Mouse (Mus musculus) small intestine, adult 2 months (tissue): ENCODE data around the gene N4bp3. TPM values are rescaled to one million over a fixed set of nuclear protein-coding genes. Genes with fewer than 3 reads are reported as not detected.
"Not testable (repeated sequence)": the region's sequence is repeated elsewhere in the genome, so short reads cannot be mapped to it uniquely, and the experiment has no call there.

Experiments used
- H3K27ac ChIP-seq: fragments of 200-500 bp; 2 replicates; pipeline ENCODE4 v1.5.1; 2012; ENCODE audit warnings: low read depth, low read length, control low read depth, inconsistent platforms; ENCODE audit not compliant: insufficient read depth
- H3K27me3 ChIP-seq: fragments of 200-500 bp; 2 replicates; pipeline ENCODE4 v1.6.1; 2012; ENCODE audit warnings: mild to moderate bottlenecking, moderate library complexity, low read length, inconsistent platforms; ENCODE audit not compliant: control insufficient read depth, insufficient read depth
- H3K36me3 ChIP-seq: fragments of 200-500 bp; 2 replicates; pipeline ENCODE4 v1.6.1; 2012; ENCODE audit warnings: mild to moderate bottlenecking, low read length, control low read depth, inconsistent platforms; ENCODE audit not compliant: control insufficient read depth, insufficient read depth
- H3K4me1 ChIP-seq: fragments of 200-500 bp; 2 replicates; pipeline ENCODE4 v1.6.1; 2012; ENCODE audit warnings: low read length, inconsistent platforms, mixed read lengths; ENCODE audit not compliant: control insufficient read depth, insufficient read depth, insufficient read length
- H3K4me3 ChIP-seq: fragments of 200-500 bp; 2 replicates; pipeline ENCODE4 v1.5.1; 2012; ENCODE audit warnings: low read depth, mild to moderate bottlenecking, control low read depth, inconsistent platforms, low read length, moderate library complexity
- CTCF ChIP-seq: fragments of 200-500 bp; IDR thresholded peaks from 2 replicates; pipeline ENCODE4 v1.5.1; 2012; ENCODE audit warnings: low read depth, mild to moderate bottlenecking, control low read depth, inconsistent platforms, low read length, moderate library complexity, mixed read lengths; ENCODE audit not compliant: insufficient replicate concordance, insufficient read length; ENCODE audit errors: extremely low read depth
- POLR2A ChIP-seq: fragments of 200-500 bp; IDR thresholded peaks from 2 replicates; pipeline ENCODE4 v1.6.1; 2012; ENCODE audit warnings: low read depth, mild to moderate bottlenecking, control low read depth, inconsistent platforms, low read length, moderate library complexity
- WGBS: fragments of 180-500 bp; shearing (Covaris S2); methylation state at CpG from one replicate; pipeline ENCODE4 v1.1.7; 2018; 5-methylcytosine and 5-hydroxymethylcytosine counted together
- polyA plus RNA-seq: library from polyadenylated mRNA; depleted of rRNA; stranded (reverse); fragments of >200 nt; gene quantifications from 2 replicates; pipeline ENCODE4 v1.2.3, GENCODE M21; 2012

Gene N4bp3
- polyA plus RNA-seq, 1 experiment = 5.0 TPM

GRCm38 (mm10) chr11:51681324-51681975 is 30.8 kb upstream of the N4bp3 start:
- TF ChIP-seq POLR2A (no peak), CTCF (peak; percentile 89; the same call in 1 of the 2 replicates)
- peak overlapping the region; percentile 37 for H3K4me3 ChIP-seq
- no peaks in the 10 kb centered on the region for H3K27me3 ChIP-seq
- H3K4me1 ChIP-seq = peaks cover 3% of the 10 kb centered on the region; the same call in 1 of the 2 replicates
- WGBS = 19% methylated on average over 13 of the region's 13 CpGs
- no peak overlapping the region for H3K27ac ChIP-seq
- H3K36me3 ChIP-seq = peaks cover 5% of the 10 kb centered on the region

- Histone ChIP-seq H3K27ac (no peak overlapping the region), H3K36me3 (no peaks in the 10 kb centered on the region), H3K4me3 (no peak overlapping the region), H3K27me3 (no peaks in the 10 kb centered on the region), H3K4me1 (peaks cover 3% of the 10 kb centered on the region; the same call in 1 of the 2 replicates)
- TF ChIP-seq POLR2A (no peak), CTCF (no peak)
- 76% methylated on average over 3 of the region's 3 CpGs for WGBS
Observed at GRCm38 (mm10) chr11:51679466-51679865, 28.8 kb upstream of the N4bp3 start.

GRCm38 (mm10) chr11:51677737-51678418 is 27.2 kb upstream of the N4bp3 start:
- no peak overlapping the region for H3K4me3 ChIP-seq
- H3K36me3 ChIP-seq = no peaks in the 10 kb centered on the region
- TF ChIP-seq CTCF = no peak
- TF ChIP-seq POLR2A = no peak
- peaks cover 3% of the 10 kb centered on the region; the same call in 1 of the 2 replicates for H3K4me1 ChIP-seq
- no peaks in the 10 kb centered on the region for H3K27me3 ChIP-seq
- H3K27ac ChIP-seq = no peak overlapping the region
- 43% methylated on average over 6 of the region's 6 CpGs for WGBS

- no peak for TF ChIP-seq CTCF
- no peak for TF ChIP-seq POLR2A
- WGBS = 78% methylated on average over 5 of the region's 5 CpGs
- H3K4me3 ChIP-seq = no peak overlapping the region
- no peaks in the 10 kb centered on the region for H3K27me3 ChIP-seq
- no peaks in the 10 kb centered on the region for H3K36me3 ChIP-seq
- no peaks in the 10 kb centered on the region for H3K4me1 ChIP-seq
- no peak overlapping the region for H3K27ac ChIP-seq
Observed at GRCm38 (mm10) chr11:51675386-51675785, 24.7 kb upstream of the N4bp3 start.

GRCm38 (mm10) chr11:51673291-51673690 is 22.6 kb upstream of the N4bp3 start:
- Histone ChIP-seq H3K4me3 (no peak overlapping the region), H3K36me3 (no peaks in the 10 kb centered on the region), H3K27ac (no peak overlapping the region), H3K4me1 (no peaks in the 10 kb centered on the region), H3K27me3 (no peaks in the 10 kb centered on the region)
- WGBS = 87% methylated on average over 9 of the region's 9 CpGs
- TF ChIP-seq CTCF = no peak
- no peak for TF ChIP-seq POLR2A

GRCm38 (mm10) chr11:51671376-51671775 is 20.7 kb upstream of the N4bp3 start:
- 28% methylated on average over 2 of the region's 2 CpGs for WGBS
- H3K27ac ChIP-seq = no peak overlapping the region

GRCm38 (mm10) chr11:51670846-51671245 is 20.2 kb upstream of the N4bp3 start:
- Histone ChIP-seq H3K27me3 (no peaks in the 10 kb centered on the region), H3K27ac (no peak overlapping the region), H3K4me1 (no peaks in the 10 kb centered on the region), H3K4me3 (no peak overlapping the region), H3K36me3 (no peaks in the 10 kb centered on the region)
- 76% methylated on average over 7 of the region's 7 CpGs for WGBS
- TF ChIP-seq CTCF (no peak), POLR2A (no peak)

More at GRCm38 (mm10) chr11:51671376-51671775, 20.7 kb upstream of the N4bp3 start:
- Histone ChIP-seq H3K4me3 (no peak overlapping the region), H3K4me1 (no peaks in the 10 kb centered on the region), H3K27me3 (no peaks in the 10 kb centered on the region), H3K36me3 (no peaks in the 10 kb centered on the region)
- TF ChIP-seq CTCF = no peak
- no peak for TF ChIP-seq POLR2A

GRCm38 (mm10) chr11:51664747-51665146 is 14.1 kb upstream of the N4bp3 start:
- not testable (repeated sequence) for H3K36me3 ChIP-seq, H3K4me1 ChIP-seq, H3K27me3 ChIP-seq, H3K27ac ChIP-seq, H3K4me3 ChIP-seq
- WGBS = 91% methylated on average over 7 of the region's 7 CpGs
